Mouse (Mus musculus): ENCODE measurements around the gene Rffl. TPM values are rescaled to one million over a fixed set of nuclear protein-coding genes. Genes with fewer than 3 reads are reported as not detected.

The Rffl gene
- polyA plus RNA-seq, 1 experiment from 2014 or later, result 16.6 TPM

Other genes starting within 250 kb of the Rffl start
- gene Cct6b, start 106.9 kb downstream of the Rffl start, polyA plus RNA-seq (2016; fragmentation: Nextera tagmentation; extraction: Ambion mirVana), result 0.38 and 0.42 TPM in 2 replicates
- 37.8 and 38.5 TPM in 2 replicates for gene Zfp830, start 106.9 kb downstream of the Rffl start, polyA plus RNA-seq (2016; fragmentation: Nextera tagmentation; extraction: Ambion mirVana)
- 53.6 and 57.8 TPM in 2 replicates for gene Lig3, start 90.1 kb downstream of the Rffl start, polyA plus RNA-seq (2016; fragmentation: Nextera tagmentation; extraction: Ambion mirVana)
- 12.6 and 14.2 TPM in 2 replicates for gene Rad51d, start 19.4 kb upstream of the Rffl start, polyA plus RNA-seq (2016; fragmentation: Nextera tagmentation; extraction: Ambion mirVana)
- gene Fndc8, start 20.9 kb upstream of the Rffl start, polyA plus RNA-seq (2016; fragmentation: Nextera tagmentation; extraction: Ambion mirVana), result 0.21 and 0.40 TPM in 2 replicates
- 32.3 and 37.3 TPM in 2 replicates for gene Nle1, start 37.2 kb upstream of the Rffl start, polyA plus RNA-seq (2016; fragmentation: Nextera tagmentation; extraction: Ambion mirVana)
- 1.0 and 1.3 TPM in 2 replicates for gene Unc45b, start 39.3 kb upstream of the Rffl start, polyA plus RNA-seq (2016; fragmentation: Nextera tagmentation; extraction: Ambion mirVana)
- 0.38 and 0.89 TPM in 2 replicates for gene Slfn5, start 80.1 kb upstream of the Rffl start, polyA plus RNA-seq (2016; fragmentation: Nextera tagmentation; extraction: Ambion mirVana)
- 12.6 and 13.4 TPM in 2 replicates for gene Slfn9, start 120.6 kb upstream of the Rffl start, polyA plus RNA-seq (2016; fragmentation: Nextera tagmentation; extraction: Ambion mirVana)
- 0.21 and 0.37 TPM in 2 replicates for gene Slfn8, start 149.6 kb upstream of the Rffl start, polyA plus RNA-seq (2016; fragmentation: Nextera tagmentation; extraction: Ambion mirVana)
- gene Slfn2, start 193.9 kb upstream of the Rffl start, polyA plus RNA-seq (2016; fragmentation: Nextera tagmentation; extraction: Ambion mirVana), result 0.96 and 1.2 TPM in 2 replicates
- not detected in 2 replicates for gene Slfn1, start 245.6 kb upstream of the Rffl start, polyA plus RNA-seq (2016; fragmentation: Nextera tagmentation; extraction: Ambion mirVana)